Mouse (Mus musculus): ENCODE measurements at regions not wholly inside any gene's neighbourhood (a gene's known extent, or its start where the extent isn't known, plus 50 kb on each side); places are given as distances from the start of the nearest gene placed in this dataset.

GRCm38 (mm10) chr10:8020916-8021705, 65.1 kb upstream of the Tab2 start:
- Histone ChIP-seq H3K27ac (ENCODE audit: low read depth) (no peak overlapping the region), H3K4me2 (no peak overlapping the region), H3K4me1 (ENCODE audit: insufficient read depth) (no peaks in the 10 kb centered on the region), H3K4me3 (ENCODE audit: low read depth, low read length) (no peak overlapping the region), H3K9me3 (ENCODE audit: low read depth, low read length) (no peaks in the 10 kb centered on the region), H3K36me3 (ENCODE audit: insufficient read depth) (no peaks in the 10 kb centered on the region), H3K27me3 (ENCODE audit: insufficient read depth, low read length) (no peaks in the 10 kb centered on the region), H3K9ac (no peak overlapping the region)
- ATAC-seq (ENCODE audit: insufficient read depth) (no peak), DNase-seq (peak; percentile 32)
- TF ChIP-seq CTCF (IDR thresholded peaks at IDR 0.05; ENCODE audit: low read depth) = no peak
- WGBS = 64% methylated on average over 4 of the region's 4 CpGs

- H3K9ac ChIP-seq = no peak overlapping the region
- no peaks in the 10 kb centered on the region for H3K36me3 ChIP-seq (ENCODE audit: insufficient read depth)
- ATAC-seq (ENCODE audit: insufficient read depth) (no peak), DNase-seq (no peak)
- TF ChIP-seq CTCF (IDR thresholded peaks at IDR 0.05; ENCODE audit: low read depth) = no peak
- H3K27ac ChIP-seq (ENCODE audit: low read depth) = no peak overlapping the region
- WGBS = 78% methylated on average over 4 of the region's 4 CpGs
- H3K4me2 ChIP-seq = no peak overlapping the region
- no peaks in the 10 kb centered on the region for H3K4me1 ChIP-seq (ENCODE audit: insufficient read depth)
- no peaks in the 10 kb centered on the region for H3K27me3 ChIP-seq (ENCODE audit: insufficient read depth, low read length)
- H3K9me3 ChIP-seq (ENCODE audit: low read depth, low read length) = no peaks in the 10 kb centered on the region
- no peak overlapping the region for H3K4me3 ChIP-seq (ENCODE audit: low read depth, low read length)
Observed at GRCm38 (mm10) chr10:8020113-8020512, 64.1 kb upstream of the Tab2 start.

- no peak for TF ChIP-seq CTCF (IDR thresholded peaks at IDR 0.05; ENCODE audit: low read depth)
- no peak overlapping the region for H3K9ac ChIP-seq
- no peak overlapping the region for H3K4me3 ChIP-seq (ENCODE audit: low read depth, low read length)
- H3K27ac ChIP-seq (ENCODE audit: low read depth) = no peak overlapping the region
- H3K4me1 ChIP-seq (ENCODE audit: insufficient read depth) = no peaks in the 10 kb centered on the region
- no peaks in the 10 kb centered on the region for H3K36me3 ChIP-seq (ENCODE audit: insufficient read depth)
- peak; percentile 21; the same call in 1 of the 2 replicates for ATAC-seq (ENCODE audit: insufficient read depth)
- no peak for DNase-seq
- no peaks in the 10 kb centered on the region for H3K9me3 ChIP-seq (ENCODE audit: low read depth, low read length)
- no peaks in the 10 kb centered on the region for H3K27me3 ChIP-seq (ENCODE audit: insufficient read depth, low read length)
- H3K4me2 ChIP-seq = no peak overlapping the region
Observed at GRCm38 (mm10) chr10:8018229-8019026, 62.4 kb upstream of the Tab2 start.

GRCm38 (mm10) chr10:8016741-8017140, 60.7 kb upstream of the Tab2 start:
- Histone ChIP-seq H3K9me3 (ENCODE audit: low read depth, low read length) (no peaks in the 10 kb centered on the region), H3K9ac (no peak overlapping the region), H3K4me1 (ENCODE audit: insufficient read depth) (no peaks in the 10 kb centered on the region), H3K4me2 (no peak overlapping the region), H3K27me3 (ENCODE audit: insufficient read depth, low read length) (no peaks in the 10 kb centered on the region), H3K4me3 (ENCODE audit: low read depth, low read length) (no peak overlapping the region), H3K36me3 (ENCODE audit: insufficient read depth) (no peaks in the 10 kb centered on the region), H3K27ac (ENCODE audit: low read depth) (no peak overlapping the region)
- 63% methylated on average over 2 of the region's 2 CpGs for WGBS
- DNase-seq (no peak), ATAC-seq (ENCODE audit: insufficient read depth) (no peak)
- TF ChIP-seq CTCF (IDR thresholded peaks at IDR 0.05; ENCODE audit: low read depth) = no peak

GRCm38 (mm10) chr10:8011744-8012143, 55.7 kb upstream of the Tab2 start:
- DNase-seq (no peak), ATAC-seq (ENCODE audit: insufficient read depth) (no peak)
- H3K9me3 ChIP-seq (ENCODE audit: low read depth, low read length) = no peaks in the 10 kb centered on the region
- no peak for TF ChIP-seq CTCF (IDR thresholded peaks at IDR 0.05; ENCODE audit: low read depth)
- 30% methylated on average over 4 of the region's 4 CpGs for WGBS
- H3K27ac ChIP-seq (ENCODE audit: low read depth) = no peak overlapping the region
- H3K4me2 ChIP-seq = no peak overlapping the region
- no peak overlapping the region for H3K9ac ChIP-seq
- H3K36me3 ChIP-seq (ENCODE audit: insufficient read depth) = no peaks in the 10 kb centered on the region
- H3K4me1 ChIP-seq (ENCODE audit: insufficient read depth) = no peaks in the 10 kb centered on the region
- no peak overlapping the region for H3K4me3 ChIP-seq (ENCODE audit: low read depth, low read length)
- H3K27me3 ChIP-seq (ENCODE audit: insufficient read depth, low read length) = no peaks in the 10 kb centered on the region

GRCm38 (mm10) chr10:8011138-8011537, 55.1 kb upstream of the Tab2 start:
- Histone ChIP-seq H3K36me3 (ENCODE audit: insufficient read depth) (no peaks in the 10 kb centered on the region), H3K4me3 (ENCODE audit: low read depth, low read length) (no peak overlapping the region), H3K9ac (no peak overlapping the region), H3K4me1 (ENCODE audit: insufficient read depth) (no peaks in the 10 kb centered on the region), H3K27me3 (ENCODE audit: insufficient read depth, low read length) (no peaks in the 10 kb centered on the region), H3K9me3 (ENCODE audit: low read depth, low read length) (no peaks in the 10 kb centered on the region), H3K4me2 (no peak overlapping the region), H3K27ac (ENCODE audit: low read depth) (no peak overlapping the region)
- WGBS = 70% methylated on average over 9 of the region's 9 CpGs
- no peak for TF ChIP-seq CTCF (IDR thresholded peaks at IDR 0.05; ENCODE audit: low read depth)
- DNase-seq (no peak), ATAC-seq (ENCODE audit: insufficient read depth) (no peak)

GRCm38 (mm10) chr10:8009855-8010254, 53.8 kb upstream of the Tab2 start:
- no peak overlapping the region for H3K27ac ChIP-seq (ENCODE audit: low read depth)
- H3K9ac ChIP-seq = no peak overlapping the region
- H3K27me3 ChIP-seq (ENCODE audit: insufficient read depth, low read length) = no peaks in the 10 kb centered on the region
- no peaks in the 10 kb centered on the region for H3K4me1 ChIP-seq (ENCODE audit: insufficient read depth)
- ATAC-seq (ENCODE audit: insufficient read depth) (no peak), DNase-seq (no peak)
- no peaks in the 10 kb centered on the region for H3K9me3 ChIP-seq (ENCODE audit: low read depth, low read length)
- 71% methylated on average over 1 of the region's 1 CpGs for WGBS
- H3K36me3 ChIP-seq (ENCODE audit: insufficient read depth) = no peaks in the 10 kb centered on the region
- TF ChIP-seq CTCF (IDR thresholded peaks at IDR 0.05; ENCODE audit: low read depth) = no peak
- H3K4me3 ChIP-seq (ENCODE audit: low read depth, low read length) = no peak overlapping the region
- no peak overlapping the region for H3K4me2 ChIP-seq

All from lung, embryonic 14.5 days (tissue).